Mouse (Mus musculus) ES-E14 (cell line): ENCODE data around the gene Scn2a.

ENCODE experiments used
- CHD2 ChIP-seq: IDR thresholded peaks from 2 replicates; pipeline ENCODE4 v1.6.1; 2014; ENCODE audit warnings: mild to moderate bottlenecking, low read depth, low read length, inconsistent platforms
- HCFC1 ChIP-seq: IDR thresholded peaks from 2 replicates; pipeline ENCODE4 v1.6.1; 2012; ENCODE audit warnings: low read length, inconsistent platforms, borderline replicate concordance; ENCODE audit not compliant: insufficient read depth
- MAFK ChIP-seq: IDR thresholded peaks from 2 replicates; pipeline ENCODE4 v1.6.1; 2014; ENCODE audit warnings: mild to moderate bottlenecking, low read depth, low read length, inconsistent platforms; ENCODE audit not compliant: insufficient read depth
- ZC3H11A ChIP-seq: IDR thresholded peaks from 2 replicates; pipeline ENCODE4 v1.6.1; 2012; ENCODE audit warnings: low read depth, mild to moderate bottlenecking, inconsistent platforms, low read length, borderline replicate concordance
- ZNF384 ChIP-seq: IDR thresholded peaks from 2 replicates; pipeline ENCODE4 v1.6.1; 2012; ENCODE audit warnings: low read depth, low read length, inconsistent platforms

DNA sequence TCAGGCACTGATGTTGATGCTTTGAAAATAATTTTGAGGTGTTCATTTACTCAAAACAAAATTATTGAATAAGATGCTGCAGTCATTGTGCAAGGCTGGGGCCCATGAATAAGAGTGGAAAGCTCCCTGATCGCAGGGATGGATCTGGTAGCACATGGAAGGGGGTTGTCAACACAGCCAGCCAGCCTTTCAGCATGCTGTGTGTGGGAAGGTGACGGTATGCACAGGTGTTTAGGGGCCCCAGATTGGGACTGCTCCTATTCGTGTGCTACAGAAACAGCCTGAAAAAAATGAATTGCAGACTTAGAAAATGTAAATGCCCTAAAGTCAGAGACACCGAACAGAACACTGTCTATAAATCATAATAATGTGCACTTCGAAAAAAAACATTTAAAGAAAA, 32.9 kb upstream of the Scn2a start:
- TF ChIP-seq CHD2 (no peak), ZC3H11A (no peak), HCFC1 (no peak), MAFK (no peak), ZNF384 (no peak)
